Mouse (Mus musculus) testis, adult 2 months (tissue): ENCODE measurements at regions not wholly inside any gene's neighbourhood (a gene's known extent, or its start where the extent isn't known, plus 50 kb on each side); places are given as distances from the start of the nearest gene placed in this dataset.

Experiments used
- CTCF ChIP-seq: fragments of 200-500 bp; IDR thresholded peaks from 2 replicates; pipeline ENCODE4 v1.5.1; 2012; ENCODE audit warnings: low read depth, mild to moderate bottlenecking, inconsistent platforms, low read length, moderate library complexity; ENCODE audit not compliant: control insufficient read depth, insufficient read depth, insufficient replicate concordance
- POLR2A ChIP-seq: fragments of 200-500 bp; IDR thresholded peaks from 2 replicates; pipeline ENCODE4 v1.6.1; 2012; ENCODE audit warnings: low read depth, mild to moderate bottlenecking, inconsistent platforms, low read length, moderate library complexity; ENCODE audit not compliant: control insufficient read depth

GRCm38 (mm10) chr3:117441887-117442286 is 81.2 kb upstream of the Plppr4 start:
- TF ChIP-seq CTCF, result no peak
- TF ChIP-seq POLR2A, result no peak
